Mouse (Mus musculus) gastrocnemius, adult 18-20 months (tissue): ENCODE results near the gene Tango2. TPM values are rescaled to one million over a fixed set of nuclear protein-coding genes. Genes with fewer than 3 reads are reported as not detected.
"Not testable (repeated sequence)": the region's sequence is repeated elsewhere in the genome, so short reads cannot be mapped to it uniquely, and the experiment has no call there.

Experiments used
- DNase-seq: peaks from one replicate; pipeline ENCODE4 v3.0.0; 2021; ENCODE audit warnings: low spot score
- total RNA-seq, 2 experiments: library from RNA; stranded (reverse); gene quantifications; 2 replicates each; pipeline ENCODE4 v1.2.3; 2021

Gene Tango2
- total RNA-seq, 2 experiments from 2014 or later, result 42.5 to 54.5 TPM

DNA sequence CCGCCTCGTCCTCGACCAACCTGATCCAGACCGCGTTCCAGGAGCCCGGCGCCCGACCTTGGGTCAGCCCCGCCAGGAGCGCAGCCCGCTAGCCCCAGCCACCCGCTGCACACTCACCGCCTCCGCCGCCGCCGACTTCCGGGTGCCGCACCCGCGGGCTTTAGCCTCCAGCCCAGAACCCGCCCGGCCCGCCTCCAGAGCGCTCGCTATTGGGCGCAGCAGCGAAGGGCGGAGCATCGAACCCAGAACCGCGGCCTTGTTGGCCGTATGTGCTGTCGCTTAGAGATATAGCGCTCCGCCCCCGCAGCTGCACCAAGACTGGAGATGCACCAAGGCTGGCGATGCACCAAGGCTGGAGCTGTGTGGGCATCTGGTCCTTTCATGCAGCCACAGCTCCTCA lies 4.1 kb downstream of the Tango2 start:
- peak; percentile 97 for DNase-seq

DNA sequence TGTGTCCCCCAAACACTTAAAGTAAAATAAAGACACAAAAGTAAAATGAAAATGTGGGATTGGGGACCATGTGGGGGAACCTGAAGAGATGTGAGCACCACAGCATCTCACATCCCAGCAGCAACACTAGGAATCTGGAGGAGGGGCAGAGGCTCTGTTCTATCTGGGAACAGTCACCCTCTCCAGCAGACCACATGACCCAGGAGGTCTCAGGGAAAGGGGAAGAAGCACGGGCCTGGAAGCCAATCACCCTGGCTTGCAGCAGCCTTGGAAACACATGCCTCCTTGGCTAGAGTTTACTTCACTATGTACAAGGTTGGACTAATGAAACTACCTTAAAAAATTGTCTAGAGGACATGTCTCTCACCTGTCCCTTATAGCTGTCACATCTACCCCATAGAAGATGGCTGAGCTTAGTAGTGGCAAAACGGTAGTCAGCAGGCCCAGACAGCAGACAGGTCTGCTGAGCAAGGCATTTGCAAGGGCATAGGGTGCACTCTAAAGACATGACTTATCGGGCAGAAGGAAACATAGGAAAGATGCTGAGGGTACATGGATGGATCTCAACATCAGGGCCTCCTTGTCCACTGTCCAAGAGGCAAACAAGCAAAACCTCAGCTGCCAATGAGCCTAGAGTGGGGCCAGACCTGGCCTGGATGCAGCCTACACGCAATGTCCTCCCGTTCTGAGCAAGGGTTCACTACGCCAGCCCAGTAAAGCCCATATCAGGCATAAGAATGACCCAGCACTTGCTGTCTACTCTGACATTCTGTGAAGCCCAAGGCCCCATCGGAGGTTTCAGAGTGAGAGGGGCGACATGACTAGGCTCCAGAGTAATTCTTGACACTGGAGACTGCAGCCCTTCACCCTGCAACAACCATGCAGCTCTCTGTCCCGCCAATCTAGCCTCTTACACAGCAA lies 5.0 kb downstream of the Tango2 start:
- DNase-seq, result no peak

GRCm38 (mm10) chr16:18342076-18342475 lies 5.8 kb downstream of the Tango2 start:
- DNase-seq, result no peak

DNA sequence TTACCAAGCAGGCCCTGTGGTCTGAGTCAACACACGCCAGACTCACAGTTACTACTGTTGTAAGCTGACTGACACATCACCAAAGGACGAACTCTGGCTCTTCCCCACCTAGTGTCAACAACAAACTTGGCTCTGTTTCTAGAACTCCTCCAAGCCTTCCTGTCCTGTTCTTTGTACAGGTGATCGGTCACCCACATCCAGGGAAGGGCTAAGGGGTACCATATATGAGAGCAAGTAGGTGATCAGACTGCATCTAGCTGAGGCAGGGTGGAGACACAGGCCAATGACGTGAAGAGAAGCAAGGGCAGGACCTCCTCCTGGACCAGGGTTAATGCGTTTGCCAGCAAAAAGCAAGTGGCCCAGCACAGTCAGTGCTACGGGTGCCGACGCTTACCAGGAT lies 6.3 kb downstream of the Tango2 start:
- DNase-seq, result no peak

DNA sequence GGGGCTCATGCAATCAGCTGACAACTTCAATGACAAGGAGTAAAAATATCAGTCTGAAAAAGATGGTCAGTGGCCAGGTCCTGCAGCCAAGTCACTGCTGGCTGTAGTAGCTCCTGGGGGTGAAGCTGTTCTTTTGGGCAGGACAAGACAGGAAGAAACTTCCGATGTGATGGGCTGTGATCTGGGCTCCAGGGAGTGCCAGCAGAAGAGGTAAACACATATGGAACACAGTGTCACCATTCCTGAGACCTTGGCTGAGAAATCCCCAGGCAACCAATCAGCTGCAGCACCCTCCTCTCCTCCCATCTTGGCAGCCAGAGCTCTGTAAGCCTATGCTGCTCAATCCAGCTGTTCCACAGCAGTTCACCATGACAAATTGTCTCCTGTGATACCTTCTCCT lies 8.0 kb downstream of the Tango2 start:
- DNase-seq, result peak; percentile 67

- DNase-seq, result no peak
Measured at GRCm38 (mm10) chr16:18337261-18337660, 10.6 kb downstream of the Tango2 start.

DNA sequence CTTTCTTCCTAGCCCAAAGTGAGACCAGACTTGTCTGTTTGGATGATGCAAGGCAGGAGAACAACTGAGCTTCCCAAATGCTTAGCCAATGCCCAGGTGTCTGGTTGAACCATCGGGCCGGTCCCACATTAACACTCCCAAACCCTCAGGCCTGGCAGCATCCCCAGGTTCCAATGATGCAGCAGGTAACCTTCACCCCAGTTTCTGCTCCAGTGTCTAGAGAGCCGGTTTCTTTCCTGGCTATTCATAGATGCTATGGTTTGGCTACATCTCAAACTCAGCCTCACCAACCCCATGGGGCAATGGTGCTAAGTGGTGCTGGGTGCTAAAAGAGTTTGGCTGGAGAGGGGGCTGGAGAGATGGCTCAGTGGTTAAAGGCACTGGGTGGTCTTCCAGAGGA lies 11.9 kb downstream of the Tango2 start:
- peak; percentile 42 for DNase-seq

DNA sequence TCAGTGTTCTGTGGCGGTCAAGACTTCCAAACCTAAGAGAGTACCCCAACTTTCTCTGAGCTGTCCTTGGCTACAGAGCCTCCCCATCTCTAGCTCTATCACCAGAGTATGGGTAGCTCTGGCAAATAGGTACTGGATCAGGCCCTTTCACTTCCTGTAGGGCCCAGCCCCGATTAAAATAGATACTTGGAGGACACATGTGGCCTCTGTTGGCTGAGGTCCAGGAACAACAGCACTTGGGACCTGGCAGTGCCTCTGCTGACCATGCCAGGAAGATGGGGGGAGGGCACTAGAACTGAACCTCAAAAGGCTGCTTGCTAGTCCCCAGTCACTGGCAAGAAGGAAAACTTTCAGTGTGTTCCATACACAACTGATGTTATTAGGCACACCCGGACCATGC lies 13.9 kb downstream of the Tango2 start:
- peak; percentile 79 for DNase-seq

DNA sequence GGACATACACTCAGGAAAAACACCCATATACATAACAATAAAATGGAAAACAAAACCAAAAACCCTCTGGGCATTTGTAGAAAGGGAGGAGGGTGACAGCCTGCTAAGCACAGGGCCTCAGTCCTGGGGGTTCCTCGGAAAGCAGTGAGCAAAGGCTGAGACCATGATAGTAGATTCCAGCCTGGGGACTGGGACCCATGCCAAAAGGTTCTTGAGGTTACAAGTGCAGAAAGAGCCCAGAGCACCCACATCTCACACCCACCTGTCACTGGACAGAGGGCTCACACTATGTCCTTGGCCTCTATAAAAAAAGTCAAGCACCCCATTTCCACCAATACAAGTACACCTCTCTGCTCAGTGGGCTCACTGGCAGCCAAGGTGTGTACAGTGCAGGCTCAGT lies 19.4 kb downstream of the Tango2 start:
- no peak for DNase-seq

GRCm38 (mm10) chr16:18327936-18328335 lies 20.0 kb downstream of the Tango2 start:
- no peak for DNase-seq

- no peak for DNase-seq
Measured at GRCm38 (mm10) chr16:18325741-18326140, 22.2 kb downstream of the Tango2 start.

DNA sequence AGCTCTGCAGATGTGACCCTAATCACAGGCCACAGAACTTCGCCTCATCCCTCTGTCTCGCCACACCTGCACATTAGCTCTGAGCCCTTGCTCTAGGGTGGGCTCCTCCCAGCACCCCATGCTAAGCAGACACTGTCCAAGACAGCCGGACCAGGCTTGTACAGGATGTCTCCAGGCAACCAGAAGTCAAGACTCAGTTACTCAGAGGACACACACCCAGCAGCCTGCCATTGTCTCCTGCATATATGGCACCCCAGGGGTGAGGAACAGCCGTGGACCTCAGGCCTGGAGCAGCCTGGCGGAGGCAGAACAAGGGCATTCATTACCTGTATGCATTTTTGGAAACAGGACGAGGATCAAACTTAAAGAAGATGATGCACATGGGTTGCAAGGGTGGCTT lies 23.9 kb downstream of the Tango2 start:
- DNase-seq, result no peak

- DNase-seq, result peak; percentile 43
Measured at GRCm38 (mm10) chr16:18323460-18323859, 24.4 kb downstream of the Tango2 start.

GRCm38 (mm10) chr16:18321443-18321842 lies 26.5 kb downstream of the Tango2 start:
- no peak for DNase-seq

DNA sequence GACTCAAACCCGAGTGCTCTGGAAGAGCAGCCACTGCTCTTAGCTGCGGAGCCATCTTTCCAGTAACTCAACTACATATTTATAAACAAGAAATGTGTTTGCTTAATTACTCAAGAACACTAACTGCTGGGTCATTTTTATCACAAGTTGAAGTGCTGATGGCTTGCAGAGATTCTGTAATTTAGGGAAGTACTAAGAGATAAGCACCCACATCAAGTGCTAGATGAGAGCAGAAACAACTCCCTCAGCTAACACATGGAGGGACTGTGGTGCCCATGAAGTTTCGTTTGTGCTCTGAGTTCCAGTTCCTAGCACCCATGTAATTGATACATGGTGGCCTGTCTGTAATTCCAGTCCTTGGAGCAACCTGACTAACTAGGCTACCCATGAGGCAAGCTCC lies 28.9 kb downstream of the Tango2 start:
- no peak for DNase-seq

DNA sequence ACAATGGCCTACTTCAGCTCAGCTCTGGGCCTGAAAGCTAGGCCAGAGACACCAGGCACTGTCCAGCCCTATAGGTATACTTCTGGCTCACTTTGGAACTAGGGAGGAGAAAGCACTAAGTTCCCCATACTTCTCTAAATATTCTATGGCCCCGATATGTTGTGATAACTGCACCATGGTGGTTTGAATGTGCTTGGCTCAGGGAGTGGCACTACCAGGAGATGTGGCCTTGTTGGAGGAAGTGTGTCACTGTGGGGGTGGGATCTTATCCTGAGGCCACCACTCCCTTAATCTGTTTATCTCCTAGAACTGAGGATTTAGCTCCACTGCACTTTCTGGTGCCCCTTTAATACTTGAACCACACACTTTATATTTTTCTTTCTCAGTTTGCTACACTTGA lies 39.7 kb downstream of the Tango2 start:
- no peak for DNase-seq

- not testable (repeated sequence) for DNase-seq
Measured at GRCm38 (mm10) chr16:18289614-18290013, 58.3 kb downstream of the Tango2 start.

DNA sequence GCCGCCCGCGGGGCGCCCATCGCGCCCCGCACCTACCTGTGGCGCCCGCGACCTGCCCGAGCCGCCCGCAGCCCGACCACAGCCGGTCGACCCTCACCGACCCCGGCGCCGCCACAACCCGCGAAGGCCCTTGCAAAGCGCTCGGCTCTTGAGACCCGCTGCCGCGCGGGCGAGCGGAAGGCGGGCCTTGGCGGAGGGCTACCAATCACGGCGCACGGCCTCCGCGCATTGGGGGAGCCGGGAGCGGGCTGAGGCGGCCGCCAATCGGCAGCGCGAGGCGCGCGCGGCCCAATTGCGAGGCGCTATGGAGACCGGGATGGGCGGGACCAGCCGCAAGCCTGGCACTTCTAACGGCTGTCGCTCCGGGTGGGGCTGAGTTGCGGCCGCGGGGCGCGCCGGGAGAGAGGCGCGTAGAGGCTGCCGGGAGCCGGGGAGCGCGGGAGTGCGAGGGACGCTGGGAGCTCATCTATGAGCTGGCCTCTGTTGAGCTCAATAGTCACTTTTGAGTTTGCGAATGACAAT lies 58.8 kb downstream of the Tango2 start, which contains the start of gene Dgcr8:
Gene Dgcr8 (minus strand): TSS at position 180 of the 522 bp plus-strand sequence.
- peak; percentile 98 for DNase-seq

- no peak for DNase-seq
Measured at GRCm38 (mm10) chr16:18288581-18289061, 59.3 kb downstream of the Tango2 start.

GRCm38 (mm10) chr16:18288166-18288565 lies 59.7 kb downstream of the Tango2 start:
- DNase-seq, result no peak

GRCm38 (mm10) chr16:18275166-18275565 lies 72.7 kb downstream of the Tango2 start:
- DNase-seq, result no peak

- no peak for DNase-seq
Measured at GRCm38 (mm10) chr16:18268182-18268581, 79.7 kb downstream of the Tango2 start.

GRCm38 (mm10) chr16:18265024-18265423 lies 82.9 kb downstream of the Tango2 start:
- DNase-seq, result no peak
